Mouse (Mus musculus) olfactory bulb, adult 2 months (tissue): ENCODE data around the gene Dram1.

Experiments
- CTCF ChIP-seq: fragments of 200-500 bp; IDR thresholded peaks from 2 replicates; pipeline ENCODE4 v1.5.1; 2012; ENCODE audit warnings: low read depth, mild to moderate bottlenecking, low read length, moderate library complexity; ENCODE audit not compliant: insufficient read depth
- POLR2A ChIP-seq: fragments of 200-500 bp; IDR thresholded peaks from 2 replicates; pipeline ENCODE4 v1.6.1; 2012; ENCODE audit warnings: mild to moderate bottlenecking, low read depth, low read length, moderate library complexity; ENCODE audit not compliant: insufficient read depth

DNA sequence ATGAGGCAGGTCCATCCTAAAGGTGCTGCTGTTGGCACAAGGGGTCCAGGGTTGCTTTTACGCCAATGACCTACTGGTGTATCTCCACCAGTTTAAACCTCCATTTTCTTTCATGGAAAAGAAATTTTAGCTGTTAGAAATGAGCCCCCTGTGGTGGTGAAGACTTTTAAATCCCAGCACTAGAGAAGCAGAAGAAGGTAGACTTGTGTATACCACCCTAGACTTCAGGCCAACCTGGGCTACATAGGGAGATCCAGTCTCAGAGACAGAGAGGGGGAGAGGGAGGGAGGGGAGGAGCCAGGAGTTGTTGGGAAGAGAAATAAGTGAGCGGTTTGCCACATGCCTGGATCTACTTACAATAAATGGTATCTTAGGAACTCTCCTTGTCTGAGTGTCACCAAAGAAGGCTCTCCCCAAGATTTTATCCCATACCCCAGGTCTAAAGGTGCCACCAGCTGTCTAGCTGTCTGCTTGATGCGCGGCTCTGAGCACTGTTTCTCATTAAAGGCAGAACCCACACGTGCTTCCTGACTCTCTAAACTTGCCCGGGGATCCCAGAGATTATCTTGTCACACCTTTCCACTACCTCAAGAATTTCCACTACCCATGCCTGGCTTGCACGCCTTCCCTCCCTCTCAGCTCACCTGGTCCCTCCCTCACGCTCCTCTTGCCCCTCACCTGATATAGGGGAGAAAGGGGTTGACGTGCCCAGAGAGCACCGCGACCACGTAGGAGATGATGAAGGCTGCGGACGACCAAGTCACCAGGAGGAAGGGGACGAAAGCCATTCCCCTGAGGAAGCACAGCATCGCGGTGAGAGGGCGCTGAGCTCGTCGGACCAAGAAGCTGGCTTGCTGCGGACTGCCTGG, 22.5 kb downstream of the Dram1 start:
- TF ChIP-seq POLR2A (no peak), CTCF (no peak)
